Mouse (Mus musculus): Measurements from ENCODE around the gene Eva1c. TPM values are rescaled to one million over a fixed set of nuclear protein-coding genes. Genes with fewer than 3 reads are reported as not detected.

The Eva1c gene
- polyA plus RNA-seq, 1 experiment from 2014 or later: 0.52 TPM

DNA sequence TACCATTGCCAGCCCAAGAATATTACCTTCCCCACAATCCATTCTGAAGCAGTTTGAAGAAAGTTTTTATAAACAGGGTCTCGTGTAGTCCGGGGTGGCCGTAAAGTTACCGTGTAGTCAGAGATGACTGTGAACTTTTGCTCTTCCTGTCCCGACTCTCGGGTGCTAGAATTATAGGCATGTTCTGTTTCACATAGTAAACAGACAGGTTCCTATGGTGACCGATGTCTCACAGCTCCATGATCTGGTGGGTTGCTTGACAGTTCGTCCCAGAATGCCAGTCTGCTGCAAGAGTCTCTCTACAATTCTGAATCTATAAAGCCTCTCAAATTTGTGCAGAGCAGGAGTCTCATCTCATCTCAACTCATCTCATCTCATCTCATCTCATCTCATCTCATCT is 65.6 kb downstream of the Eva1c start:
- Histone ChIP-seq H3K4me2 (ENCODE audit: low read depth, low read length) (no peak overlapping the region), H3K9ac (replicated peaks; ENCODE audit: low read length) (no peak overlapping the region), H3K9me3 (replicated peaks; ENCODE audit: control insufficient read depth, low read length) (no peaks in the 10 kb centered on the region), H3K27me3 (ENCODE audit: control insufficient read depth, insufficient read depth, low read length) (no peaks in the 10 kb centered on the region), H3K4me3 (ENCODE audit: low read depth, low read length) (no peak overlapping the region), H3K27ac (replicated peaks; ENCODE audit: low read depth, low read length) (no peak overlapping the region), H3K36me3 (replicated peaks; ENCODE audit: control insufficient read depth, insufficient read depth, low read depth, low read length) (no peaks in the 10 kb centered on the region), H3K4me1 (ENCODE audit: control insufficient read depth, insufficient read depth, low read length) (no peaks in the 10 kb centered on the region)
- peak; percentile 54 for DNase-seq (ENCODE audit: low spot score)
- 43% methylated on average over 8 of the region's 8 CpGs for WGBS
- ATAC-seq (replicated peaks; ENCODE audit: insufficient number of reproducible peaks, low FRiP score, low TSS enrichment, low read depth): no peak

DNA sequence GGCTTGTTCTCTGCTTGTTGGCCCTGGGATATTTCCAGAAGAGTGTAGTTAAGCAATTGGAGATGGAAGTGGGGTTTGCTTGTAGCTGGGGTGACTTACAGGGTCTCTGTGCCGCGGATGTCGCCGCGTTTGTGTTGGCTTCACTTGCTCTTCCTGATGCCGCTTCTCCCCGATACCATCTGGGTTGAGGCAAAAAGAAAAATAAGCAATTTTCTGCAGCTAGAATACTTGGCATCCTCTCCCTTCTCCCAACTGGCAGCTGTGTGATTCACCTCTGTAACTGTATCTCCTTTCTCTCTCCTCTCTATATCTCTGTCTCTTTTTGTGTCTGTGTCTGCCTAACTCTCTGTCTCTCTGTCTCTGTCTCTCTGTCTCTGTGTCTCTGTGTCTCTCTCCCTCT is 66.5 kb downstream of the Eva1c start:
- H3K4me1 ChIP-seq (ENCODE audit: control insufficient read depth, insufficient read depth, low read length): no peaks in the 10 kb centered on the region
- H3K36me3 ChIP-seq (replicated peaks; ENCODE audit: control insufficient read depth, insufficient read depth, low read depth, low read length): no peaks in the 10 kb centered on the region
- 69% methylated on average over 7 of the region's 7 CpGs for WGBS
- no peak overlapping the region for H3K4me3 ChIP-seq (ENCODE audit: low read depth, low read length)
- DNase-seq (ENCODE audit: low spot score): no peak
- H3K27ac ChIP-seq (replicated peaks; ENCODE audit: low read depth, low read length): no peak overlapping the region
- no peak overlapping the region for H3K9ac ChIP-seq (replicated peaks; ENCODE audit: low read length)
- ATAC-seq (replicated peaks; ENCODE audit: insufficient number of reproducible peaks, low FRiP score, low TSS enrichment, low read depth): no peak
- H3K4me2 ChIP-seq (ENCODE audit: low read depth, low read length): no peak overlapping the region
- no peaks in the 10 kb centered on the region for H3K9me3 ChIP-seq (replicated peaks; ENCODE audit: control insufficient read depth, low read length)
- H3K27me3 ChIP-seq (ENCODE audit: control insufficient read depth, insufficient read depth, low read length): no peaks in the 10 kb centered on the region

DNA sequence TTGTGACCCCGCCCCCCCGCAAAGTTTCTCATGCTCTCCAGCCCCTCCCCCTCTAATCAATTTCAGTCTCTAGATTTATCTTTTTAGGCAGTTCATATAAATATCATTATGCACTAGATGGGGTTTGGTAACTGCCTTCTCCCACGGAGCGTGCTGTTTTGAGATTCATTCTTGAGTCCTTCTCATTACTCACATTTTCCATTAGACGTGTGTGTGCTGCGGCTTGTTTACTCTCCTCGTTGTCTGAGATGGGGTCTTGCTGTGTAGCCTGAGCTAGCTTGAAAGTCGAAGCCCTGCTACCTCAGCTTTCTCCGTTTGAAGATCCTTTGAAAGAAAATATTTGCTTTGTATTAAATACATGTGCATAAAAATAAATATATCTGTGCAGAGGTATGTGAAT is 67.3 kb downstream of the Eva1c start:
- no peak overlapping the region for H3K4me2 ChIP-seq (ENCODE audit: low read depth, low read length)
- no peak overlapping the region for H3K9ac ChIP-seq (replicated peaks; ENCODE audit: low read length)
- ATAC-seq (replicated peaks; ENCODE audit: insufficient number of reproducible peaks, low FRiP score, low TSS enrichment, low read depth) (no peak), DNase-seq (ENCODE audit: low spot score) (peak; percentile 3)
- no peak overlapping the region for H3K27ac ChIP-seq (replicated peaks; ENCODE audit: low read depth, low read length)
- no peaks in the 10 kb centered on the region for H3K27me3 ChIP-seq (ENCODE audit: control insufficient read depth, insufficient read depth, low read length)
- no peaks in the 10 kb centered on the region for H3K36me3 ChIP-seq (replicated peaks; ENCODE audit: control insufficient read depth, insufficient read depth, low read depth, low read length)
- no peaks in the 10 kb centered on the region for H3K9me3 ChIP-seq (replicated peaks; ENCODE audit: control insufficient read depth, low read length)
- no peak overlapping the region for H3K4me3 ChIP-seq (ENCODE audit: low read depth, low read length)
- no peaks in the 10 kb centered on the region for H3K4me1 ChIP-seq (ENCODE audit: control insufficient read depth, insufficient read depth, low read length)
- 65% methylated on average over 9 of the region's 9 CpGs for WGBS

DNA sequence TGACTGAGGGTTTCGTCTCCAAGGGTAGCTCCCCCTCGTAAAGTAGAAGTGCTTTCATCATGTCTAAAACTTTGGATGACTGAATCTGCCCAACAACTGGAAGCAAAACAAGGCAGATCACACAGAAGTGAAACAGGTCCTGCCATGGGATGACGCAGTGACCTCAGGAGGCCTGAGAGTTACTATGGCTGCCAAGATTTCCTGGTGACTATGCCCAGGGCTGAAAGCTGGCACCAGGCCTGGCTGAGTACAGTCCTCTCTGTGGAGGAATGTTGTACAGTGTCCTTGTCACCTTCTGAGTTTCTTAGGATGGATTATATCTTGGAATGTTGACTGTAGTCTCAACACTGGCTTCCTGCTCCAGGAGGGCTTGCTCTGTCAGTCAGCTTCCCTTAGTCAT is 71.1 kb downstream of the Eva1c start:
- Histone ChIP-seq H3K27me3 (ENCODE audit: control insufficient read depth, insufficient read depth, low read length) (no peaks in the 10 kb centered on the region), H3K9me3 (replicated peaks; ENCODE audit: control insufficient read depth, low read length) (no peaks in the 10 kb centered on the region), H3K4me3 (ENCODE audit: low read depth, low read length) (no peak overlapping the region), H3K36me3 (replicated peaks; ENCODE audit: control insufficient read depth, insufficient read depth, low read depth, low read length) (no peaks in the 10 kb centered on the region), H3K4me2 (ENCODE audit: low read depth, low read length) (no peak overlapping the region), H3K9ac (replicated peaks; ENCODE audit: low read length) (no peak overlapping the region), H3K27ac (replicated peaks; ENCODE audit: low read depth, low read length) (no peak overlapping the region), H3K4me1 (ENCODE audit: control insufficient read depth, insufficient read depth, low read length) (no peaks in the 10 kb centered on the region)
- 88% methylated on average over 3 of the region's 3 CpGs for WGBS
- DNase-seq (ENCODE audit: low spot score) (no peak), ATAC-seq (replicated peaks; ENCODE audit: insufficient number of reproducible peaks, low FRiP score, low TSS enrichment, low read depth) (no peak)

DNA sequence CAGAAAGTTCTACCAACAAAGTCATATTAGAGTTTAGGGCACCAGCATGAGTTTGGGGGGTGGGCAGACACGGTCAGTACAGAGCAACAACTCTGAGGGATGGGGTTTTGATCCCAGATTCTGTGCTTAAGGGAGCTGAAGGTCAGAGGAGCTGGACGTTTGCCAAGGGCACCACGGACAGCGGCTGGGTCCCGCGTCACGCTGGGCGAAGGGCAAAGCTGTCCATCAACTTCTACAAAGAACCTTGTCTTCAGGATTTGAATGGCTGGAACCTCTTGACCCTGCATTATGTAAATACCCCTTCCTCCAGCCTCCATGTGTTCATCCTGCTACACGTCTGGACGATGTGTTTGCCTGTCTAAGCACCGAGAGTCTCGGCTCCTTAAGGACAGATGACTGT is 73.0 kb downstream of the Eva1c start:
- 48% methylated on average over 12 of the region's 12 CpGs for WGBS
- H3K27me3 ChIP-seq (ENCODE audit: control insufficient read depth, insufficient read depth, low read length): no peaks in the 10 kb centered on the region
- DNase-seq (ENCODE audit: low spot score): no peak
- no peak overlapping the region for H3K4me3 ChIP-seq (ENCODE audit: low read depth, low read length)
- no peak overlapping the region for H3K4me2 ChIP-seq (ENCODE audit: low read depth, low read length)
- no peak overlapping the region for H3K27ac ChIP-seq (replicated peaks; ENCODE audit: low read depth, low read length)
- no peak for ATAC-seq (replicated peaks; ENCODE audit: insufficient number of reproducible peaks, low FRiP score, low TSS enrichment, low read depth)
- no peaks in the 10 kb centered on the region for H3K9me3 ChIP-seq (replicated peaks; ENCODE audit: control insufficient read depth, low read length)
- no peaks in the 10 kb centered on the region for H3K4me1 ChIP-seq (ENCODE audit: control insufficient read depth, insufficient read depth, low read length)
- no peak overlapping the region for H3K9ac ChIP-seq (replicated peaks; ENCODE audit: low read length)
- no peaks in the 10 kb centered on the region for H3K36me3 ChIP-seq (replicated peaks; ENCODE audit: control insufficient read depth, insufficient read depth, low read depth, low read length)

- Histone ChIP-seq H3K27me3 (ENCODE audit: control insufficient read depth, insufficient read depth, low read length) (no peaks in the 10 kb centered on the region), H3K4me1 (ENCODE audit: control insufficient read depth, insufficient read depth, low read length) (no peaks in the 10 kb centered on the region), H3K4me3 (ENCODE audit: low read depth, low read length) (no peak overlapping the region), H3K9ac (replicated peaks; ENCODE audit: low read length) (no peak overlapping the region), H3K27ac (replicated peaks; ENCODE audit: low read depth, low read length) (no peak overlapping the region), H3K36me3 (replicated peaks; ENCODE audit: control insufficient read depth, insufficient read depth, low read depth, low read length) (no peaks in the 10 kb centered on the region), H3K9me3 (replicated peaks; ENCODE audit: control insufficient read depth, low read length) (no peaks in the 10 kb centered on the region), H3K4me2 (ENCODE audit: low read depth, low read length) (no peak overlapping the region)
- ATAC-seq (replicated peaks; ENCODE audit: insufficient number of reproducible peaks, low FRiP score, low TSS enrichment, low read depth) (no peak), DNase-seq (ENCODE audit: low spot score) (no peak)
- WGBS: 71% methylated on average over 4 of the region's 4 CpGs
Observed at GRCm38 (mm10) chr16:90901364-90901763, 74.8 kb downstream of the Eva1c start.

DNA sequence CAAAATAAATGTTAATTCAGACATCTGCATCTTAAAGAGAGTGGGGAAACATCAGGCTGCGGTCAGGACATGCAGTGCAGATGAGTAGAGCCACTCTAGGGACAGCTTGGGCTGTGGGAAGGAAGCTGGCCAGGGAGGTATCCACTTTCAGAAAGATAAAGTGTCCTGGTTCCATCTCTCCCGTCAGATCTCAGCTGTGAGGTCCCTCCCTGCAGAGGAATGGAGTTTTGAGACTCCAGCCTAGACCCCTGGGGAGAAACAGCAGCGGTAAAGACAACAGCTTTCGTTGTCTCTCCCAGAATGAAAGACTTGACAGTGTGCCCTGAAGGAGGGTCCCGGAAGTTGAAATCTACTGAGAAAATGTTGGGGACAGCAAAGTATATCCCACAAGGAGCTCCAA is 76.8 kb downstream of the Eva1c start:
- H3K27me3 ChIP-seq (ENCODE audit: control insufficient read depth, insufficient read depth, low read length): no peaks in the 10 kb centered on the region
- no peak overlapping the region for H3K4me2 ChIP-seq (ENCODE audit: low read depth, low read length)
- H3K4me3 ChIP-seq (ENCODE audit: low read depth, low read length): no peak overlapping the region
- H3K36me3 ChIP-seq (replicated peaks; ENCODE audit: control insufficient read depth, insufficient read depth, low read depth, low read length): no peaks in the 10 kb centered on the region
- no peak overlapping the region for H3K27ac ChIP-seq (replicated peaks; ENCODE audit: low read depth, low read length)
- H3K4me1 ChIP-seq (ENCODE audit: control insufficient read depth, insufficient read depth, low read length): no peaks in the 10 kb centered on the region
- no peak for DNase-seq (ENCODE audit: low spot score)
- 21% methylated on average over 5 of the region's 5 CpGs for WGBS
- ATAC-seq (replicated peaks; ENCODE audit: insufficient number of reproducible peaks, low FRiP score, low TSS enrichment, low read depth): no peak
- no peaks in the 10 kb centered on the region for H3K9me3 ChIP-seq (replicated peaks; ENCODE audit: control insufficient read depth, low read length)
- H3K9ac ChIP-seq (replicated peaks; ENCODE audit: low read length): no peak overlapping the region

DNA sequence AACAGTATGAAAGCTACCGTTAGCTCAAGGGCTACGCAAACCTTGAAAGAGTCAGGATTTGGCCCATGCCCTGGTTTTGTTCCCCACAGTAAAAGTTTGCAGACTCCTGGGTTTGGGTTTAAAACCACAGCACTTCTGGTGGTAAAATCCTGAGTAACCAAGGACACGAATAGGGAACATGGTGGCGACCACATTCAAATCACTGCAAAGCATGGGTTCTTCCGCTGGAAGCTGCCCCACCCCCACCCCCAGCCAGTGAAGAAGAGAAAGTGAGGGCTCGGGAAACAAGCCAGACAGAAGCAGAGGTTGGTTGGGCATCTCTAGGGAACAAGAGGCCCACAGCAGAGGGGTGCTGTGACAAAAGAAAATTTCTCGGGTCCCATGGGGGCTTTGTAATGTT is 80.7 kb downstream of the Eva1c start:
- ATAC-seq (replicated peaks; ENCODE audit: insufficient number of reproducible peaks, low FRiP score, low TSS enrichment, low read depth): no peak
- H3K9ac ChIP-seq (replicated peaks; ENCODE audit: low read length): no peak overlapping the region
- DNase-seq (ENCODE audit: low spot score): no peak
- no peak overlapping the region for H3K4me3 ChIP-seq (ENCODE audit: low read depth, low read length)
- no peak overlapping the region for H3K27ac ChIP-seq (replicated peaks; ENCODE audit: low read depth, low read length)
- H3K9me3 ChIP-seq (replicated peaks; ENCODE audit: control insufficient read depth, low read length): no peaks in the 10 kb centered on the region
- no peaks in the 10 kb centered on the region for H3K36me3 ChIP-seq (replicated peaks; ENCODE audit: control insufficient read depth, insufficient read depth, low read depth, low read length)
- no peak overlapping the region for H3K4me2 ChIP-seq (ENCODE audit: low read depth, low read length)
- 70% methylated on average over 7 of the region's 7 CpGs for WGBS
- no peaks in the 10 kb centered on the region for H3K27me3 ChIP-seq (ENCODE audit: control insufficient read depth, insufficient read depth, low read length)
- no peaks in the 10 kb centered on the region for H3K4me1 ChIP-seq (ENCODE audit: control insufficient read depth, insufficient read depth, low read length)
